ENCODE assay signal across 9 mouse cellular contexts in the genomic region with DNA sequence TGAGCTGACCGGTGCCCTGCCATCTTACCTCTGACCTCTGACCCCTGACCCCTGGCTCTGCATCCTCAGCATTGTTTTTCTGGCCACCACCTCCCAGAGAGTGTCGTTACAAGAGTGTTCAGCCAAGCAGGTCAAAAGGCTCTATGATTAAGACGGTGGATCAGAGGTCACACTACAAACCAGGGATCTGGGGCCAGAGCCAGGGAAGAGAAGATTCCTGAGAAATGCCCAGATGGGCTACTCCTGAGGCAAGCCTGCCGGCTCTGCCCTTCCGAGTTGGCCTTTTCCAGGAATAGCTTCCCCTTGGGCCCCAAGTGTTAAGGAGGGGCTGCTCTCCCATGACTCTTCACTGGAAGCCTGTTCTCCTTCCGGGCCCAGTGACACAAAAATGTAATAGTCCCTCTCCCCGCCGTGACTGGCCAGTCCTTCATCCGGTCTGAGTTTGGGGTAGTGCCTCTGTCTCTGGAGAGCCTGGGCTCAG. TPM values are rescaled to one million over a fixed set of nuclear protein-coding genes. Genes with fewer than 3 reads are reported as not detected.
DNase-seq lines count a peak whose midpoint lies in the region; ATAC-seq lines count a peak whose summit lies in the region.
"Had no signal": no experiment of that assay in that cellular context is flagged by ENCODE, and none has a peak within 500 bp of the region (broad histone marks: within the 10 kb centered on the region; RNA-seq: fewer than 3 reads in every experiment).

No protein-coding gene starts in this region.

- DNase-seq in cerebellum, postnatal 4 days (ENCODE audit: low spot score in 2 of 2), result no peak
- peak; percentile 47 to 55 for DNase-seq in cerebellum, postnatal 10 days
- DNase-seq in layer of hippocampus, adult 9-10 months (ENCODE audit: low spot score), result no peak
- DNase-seq in right cerebral cortex, adult 18-20 months, result no peak
- no peak for DNase-seq in frontal cortex, adult 2 months (ENCODE audit: extremely low spot score in 1 of 2, low spot score in 1 of 2)

- H3K9me3 ChIP-seq in heart, embryonic 16.5 days (replicated peaks; ENCODE audit: control insufficient read depth, low read length), result no peaks in the 10 kb centered on the region
- H3K9me3 ChIP-seq in limb, embryonic 12.5 days, result no peaks in the 10 kb centered on the region

- 3% methylated on average over 9 of the region's 9 CpGs for WGBS in heart, embryonic 16.5 days
- 4% methylated on average over 9 of the region's 9 CpGs for WGBS in limb, embryonic 12.5 days

- H3K27ac ChIP-seq in heart, embryonic 16.5 days (ENCODE audit: low read length), result no peak overlapping the region
- no peak overlapping the region for H3K27ac ChIP-seq in limb, embryonic 12.5 days
- H3K27ac ChIP-seq: liver, embryonic 14.5 days had no signal

- no peak overlapping the region for H3K4me3 ChIP-seq in heart, embryonic 16.5 days (ENCODE audit: low read length)
- H3K4me3 ChIP-seq in limb, embryonic 12.5 days (replicated peaks), result no peak overlapping the region

- peak overlapping the region; percentile 31; the same call in 1 of the 2 replicates for H3K4me2 ChIP-seq in heart, embryonic 16.5 days (ENCODE audit: low read depth, low read length)
- H3K4me2 ChIP-seq in limb, embryonic 12.5 days, result peak overlapping the region; percentile 17

- no peak overlapping the region for H3K9ac ChIP-seq in heart, embryonic 16.5 days (ENCODE audit: low read length)
- H3K9ac ChIP-seq in limb, embryonic 12.5 days (replicated peaks), result no peak overlapping the region
- H3K9ac ChIP-seq: liver, embryonic 14.5 days had no signal

- 0 out of 2 replicates have a peak, but pooled peaks have one; percentile 40 for ATAC-seq in cerebellum, adult (ENCODE audit: insufficient number of reproducible peaks, low FRiP score, low TSS enrichment)
- no peak for ATAC-seq in heart, embryonic 16.5 days (replicated peaks; ENCODE audit: extremely low read depth, insufficient read depth, low FRiP score)
- ATAC-seq in limb, embryonic 12.5 days (ENCODE audit: insufficient number of reproducible peaks, insufficient read depth, low FRiP score, low TSS enrichment, low read depth), result no peak

- H3K36me3 ChIP-seq in heart, embryonic 16.5 days (ENCODE audit: control insufficient read depth, insufficient read depth), result no peaks in the 10 kb centered on the region
- H3K36me3 ChIP-seq in limb, embryonic 12.5 days, result no peaks in the 10 kb centered on the region

- peaks cover 31% of the 10 kb centered on the region for H3K27me3 ChIP-seq in heart, embryonic 16.5 days (ENCODE audit: control insufficient read depth, insufficient read depth, low read length)
- peaks cover 56% of the 10 kb centered on the region for H3K27me3 ChIP-seq in limb, embryonic 12.5 days

- peaks cover 20% of the 10 kb centered on the region for H3K4me1 ChIP-seq in heart, embryonic 16.5 days (ENCODE audit: control insufficient read depth, insufficient read depth, low read length)
- H3K4me1 ChIP-seq in limb, embryonic 12.5 days (replicated peaks), result peaks cover 22% of the 10 kb centered on the region

RNA-seq across cellular contexts. Expression of a gene that starts 2.2 kb away (rescaled TPM):
- polyA plus RNA-seq in heart, embryonic 16.5 days (2015; fragmentation: Nextera tagmentation; extraction: Ambion mirVana), result 1.0 and 1.1 TPM in 2 replicates
- polyA plus RNA-seq in limb, embryonic 12.5 days (2016; fragmentation: Nextera tagmentation; extraction: Ambion mirVana), result 0.33 TPM in 1 of 2 replicates, not detected in the other
- polyA plus RNA-seq in frontal cortex, adult 2 months (2012; rRNA removed), result 63.0 and 71.7 TPM in 2 replicates

RNA-seq across cellular contexts. Expression of a gene that starts 43.6 kb away (rescaled TPM):
- polyA plus RNA-seq in heart, embryonic 16.5 days (2015; fragmentation: Nextera tagmentation; extraction: Ambion mirVana), result 37.6 and 38.0 TPM in 2 replicates
- 65.6 and 66.5 TPM in 2 replicates for polyA plus RNA-seq in limb, embryonic 12.5 days (2016; fragmentation: Nextera tagmentation; extraction: Ambion mirVana)
- 37.8 and 47.5 TPM in 2 replicates for polyA plus RNA-seq in frontal cortex, adult 2 months (2012; rRNA removed)

Comparison
In these comparisons a context has a peak if more than half of its experiments do, and no peak if none do; other contexts are left out.
1. DNase-seq: peak in cerebellum, postnatal 10 days (2 of 2); none in cerebellum, postnatal 4 days (0 of 2), layer of hippocampus, adult 9-10 months (single experiment), right cerebral cortex, adult 18-20 months (single experiment) and frontal cortex, adult 2 months (0 of 2).
2. RNA of a gene that starts 2.2 kb away (polyA plus RNA-seq): 63.0 to 71.7 TPM in frontal cortex, adult 2 months; 1.0 to 1.1 TPM in heart, embryonic 16.5 days and 0.33 TPM in limb, embryonic 12.5 days; every median in the first group is over 10 times any median in the second.